Mouse (Mus musculus): ENCODE data around the gene Camta1.

- TF ChIP-seq ZNF384 (IDR thresholded peaks at IDR 0.05; ENCODE audit: low read depth, low read length) (no peak), MAFK (IDR thresholded peaks at IDR 0.05; ENCODE audit: insufficient read depth, low read depth, low read length) (no peak)
Measured at GRCm38 (mm10) chr4:151058634-151059033, 803.0 kb downstream of the Camta1 start.

All from ES-E14 (cell line).